Mouse (Mus musculus): Measurements from ENCODE around the gene Hist1h2bn. TPM values are rescaled to one million over a fixed set of nuclear protein-coding genes. Genes with fewer than 3 reads are reported as not detected.
"Not testable (repeated sequence)": the region's sequence is repeated elsewhere in the genome, so short reads cannot be mapped to it uniquely, and the experiment has no call there.

The Hist1h2bn gene
- polyA plus RNA-seq (2014; fragmentation: Nextera tagmentation; extraction: Ambion mirVana) = 3.5 and 4.1 TPM in 2 replicates

- Histone ChIP-seq H3K4me1 (ENCODE audit: control insufficient read depth, insufficient read depth, low read length) (peaks cover 12% of the 10 kb centered on the region), H3K27ac (replicated peaks; ENCODE audit: low read depth, low read length) (peak within 1 kb of the TSS; percentile 92), H3K4me2 (ENCODE audit: low read depth, low read length) (peak within 1 kb of the TSS; percentile 76), H3K9ac (ENCODE audit: low read depth, low read length) (peak within 1 kb of the TSS; percentile 70), H3K4me3 (ENCODE audit: low read depth, low read length) (peak within 1 kb of the TSS; percentile 44)
- H3K9me3 ChIP-seq (ENCODE audit: control insufficient read depth, low read length); H3K27me3 ChIP-seq (replicated peaks; ENCODE audit: control insufficient read depth, insufficient read depth, low read length); H3K36me3 ChIP-seq (ENCODE audit: control insufficient read depth, insufficient read depth, low read length): not testable (repeated sequence)
- ATAC-seq (ENCODE audit: low read depth) = peak; percentile 94
- peak; percentile 98 for DNase-seq (ENCODE audit: low spot score)
- 1% methylated on average over 14 of the region's 50 CpGs for WGBS
These were observed at the start of gene Hist1h2bn, which contains the start of gene Hist1h2ak for GRCm38 (mm10) chr13:21753524-21754285. Gene Hist1h2bn (plus strand): TSS chr13:21754123. Gene Hist1h2ak (minus strand): TSS chr13:21753827.

GRCm38 (mm10) chr13:21706669-21707068, 47.3 kb upstream of the Hist1h2bn start:
- H3K9ac ChIP-seq (ENCODE audit: low read depth, low read length) = no peak overlapping the region
- H3K4me3 ChIP-seq (ENCODE audit: low read depth, low read length) = no peak overlapping the region
- DNase-seq (ENCODE audit: low spot score) (no peak), ATAC-seq (ENCODE audit: low read depth) (no peak)
- H3K27ac ChIP-seq (replicated peaks; ENCODE audit: low read depth, low read length) = no peak overlapping the region
- no peaks in the 10 kb centered on the region for H3K4me1 ChIP-seq (ENCODE audit: control insufficient read depth, insufficient read depth, low read length)
- H3K27me3 ChIP-seq (replicated peaks; ENCODE audit: control insufficient read depth, insufficient read depth, low read length) = no peaks in the 10 kb centered on the region
- no peak overlapping the region for H3K4me2 ChIP-seq (ENCODE audit: low read depth, low read length)
- H3K36me3 ChIP-seq (ENCODE audit: control insufficient read depth, insufficient read depth, low read length) = no peaks in the 10 kb centered on the region
- 72% methylated on average over 4 of the region's 4 CpGs for WGBS
- no peaks in the 10 kb centered on the region for H3K9me3 ChIP-seq (ENCODE audit: control insufficient read depth, low read length)

GRCm38 (mm10) chr13:21710031-21710711, 43.8 kb upstream of the Hist1h2bn start:
- DNase-seq (ENCODE audit: low spot score) (peak; percentile 92), ATAC-seq (ENCODE audit: low read depth) (peak; percentile 80)
- Histone ChIP-seq H3K27me3 (replicated peaks; ENCODE audit: control insufficient read depth, insufficient read depth, low read length) (no peaks in the 10 kb centered on the region), H3K4me2 (ENCODE audit: low read depth, low read length) (peak overlapping the region; percentile 56), H3K4me1 (ENCODE audit: control insufficient read depth, insufficient read depth, low read length) (peaks cover 3% of the 10 kb centered on the region; the same call in 1 of the 2 replicates), H3K9me3 (ENCODE audit: control insufficient read depth, low read length) (no peaks in the 10 kb centered on the region), H3K9ac (ENCODE audit: low read depth, low read length) (peak overlapping the region; percentile 64), H3K36me3 (ENCODE audit: control insufficient read depth, insufficient read depth, low read length) (no peaks in the 10 kb centered on the region), H3K27ac (replicated peaks; ENCODE audit: low read depth, low read length) (peak overlapping the region; percentile 83), H3K4me3 (ENCODE audit: low read depth, low read length) (peak overlapping the region; percentile 55)
- under 1% methylated on average over 32 of the region's 32 CpGs for WGBS

GRCm38 (mm10) chr13:21710821-21711525, 43.0 kb upstream of the Hist1h2bn start:
- peak; percentile 81 for ATAC-seq (ENCODE audit: low read depth)
- peak overlapping the region; percentile 56 for H3K4me2 ChIP-seq (ENCODE audit: low read depth, low read length)
- peaks cover 6% of the 10 kb centered on the region; the same call in 1 of the 2 replicates for H3K4me1 ChIP-seq (ENCODE audit: control insufficient read depth, insufficient read depth, low read length)
- H3K27me3 ChIP-seq (replicated peaks; ENCODE audit: control insufficient read depth, insufficient read depth, low read length) = no peaks in the 10 kb centered on the region
- H3K9me3 ChIP-seq (ENCODE audit: control insufficient read depth, low read length) = no peaks in the 10 kb centered on the region
- H3K4me3 ChIP-seq (ENCODE audit: low read depth, low read length) = peak overlapping the region; percentile 55
- 3% methylated on average over 22 of the region's 22 CpGs for WGBS
- peak overlapping the region; percentile 44; the same call in 1 of the 2 replicates for H3K27ac ChIP-seq (replicated peaks; ENCODE audit: low read depth, low read length)
- H3K9ac ChIP-seq (ENCODE audit: low read depth, low read length) = peak overlapping the region; percentile 40
- H3K36me3 ChIP-seq (ENCODE audit: control insufficient read depth, insufficient read depth, low read length) = no peaks in the 10 kb centered on the region
- DNase-seq (ENCODE audit: low spot score) = peak; percentile 75

- ATAC-seq (ENCODE audit: low read depth) = no peak
- Histone ChIP-seq H3K36me3 (ENCODE audit: control insufficient read depth, insufficient read depth, low read length) (no peaks in the 10 kb centered on the region), H3K27ac (replicated peaks; ENCODE audit: low read depth, low read length) (no peak overlapping the region), H3K27me3 (replicated peaks; ENCODE audit: control insufficient read depth, insufficient read depth, low read length) (no peaks in the 10 kb centered on the region), H3K4me2 (ENCODE audit: low read depth, low read length) (peak overlapping the region; percentile 56), H3K4me3 (ENCODE audit: low read depth, low read length) (peak overlapping the region; percentile 55), H3K9ac (ENCODE audit: low read depth, low read length) (peak overlapping the region; percentile 40), H3K9me3 (ENCODE audit: control insufficient read depth, low read length) (no peaks in the 10 kb centered on the region), H3K4me1 (ENCODE audit: control insufficient read depth, insufficient read depth, low read length) (peaks cover 6% of the 10 kb centered on the region; the same call in 1 of the 2 replicates)
- no peak for DNase-seq (ENCODE audit: low spot score)
- WGBS = 17% methylated on average over 4 of the region's 4 CpGs
These were observed 42.2 kb upstream of the Hist1h2bn start for GRCm38 (mm10) chr13:21711698-21712097.

GRCm38 (mm10) chr13:21714725-21715124, 39.2 kb upstream of the Hist1h2bn start:
- peak overlapping the region; percentile 75 for H3K4me2 ChIP-seq (ENCODE audit: low read depth, low read length)
- no peaks in the 10 kb centered on the region for H3K27me3 ChIP-seq (replicated peaks; ENCODE audit: control insufficient read depth, insufficient read depth, low read length)
- ATAC-seq (ENCODE audit: low read depth) (no peak), DNase-seq (ENCODE audit: low spot score) (peak; percentile 79)
- no peaks in the 10 kb centered on the region for H3K9me3 ChIP-seq (ENCODE audit: control insufficient read depth, low read length)
- peak overlapping the region; percentile 48 for H3K4me3 ChIP-seq (ENCODE audit: low read depth, low read length)
- H3K9ac ChIP-seq (ENCODE audit: low read depth, low read length) = peak overlapping the region; percentile 72
- H3K4me1 ChIP-seq (ENCODE audit: control insufficient read depth, insufficient read depth, low read length) = peaks cover 18% of the 10 kb centered on the region
- peak overlapping the region; percentile 93; the same call in 1 of the 2 replicates for H3K27ac ChIP-seq (replicated peaks; ENCODE audit: low read depth, low read length)
- no peaks in the 10 kb centered on the region for H3K36me3 ChIP-seq (ENCODE audit: control insufficient read depth, insufficient read depth, low read length)
- WGBS = 1% methylated on average over 7 of the region's 7 CpGs

GRCm38 (mm10) chr13:21715131-21715863, 38.6 kb upstream of the Hist1h2bn start:
- no peak for DNase-seq (ENCODE audit: low spot score)
- WGBS = 2% methylated on average over 21 of the region's 22 CpGs
- Histone ChIP-seq H3K4me3 (ENCODE audit: low read depth, low read length) (peak overlapping the region; percentile 48), H3K27ac (replicated peaks; ENCODE audit: low read depth, low read length) (peak overlapping the region; percentile 93), H3K4me1 (ENCODE audit: control insufficient read depth, insufficient read depth, low read length) (peaks cover 18% of the 10 kb centered on the region), H3K4me2 (ENCODE audit: low read depth, low read length) (peak overlapping the region; percentile 75), H3K9ac (ENCODE audit: low read depth, low read length) (peak overlapping the region; percentile 72), H3K36me3 (ENCODE audit: control insufficient read depth, insufficient read depth, low read length) (no peaks in the 10 kb centered on the region), H3K27me3 (replicated peaks; ENCODE audit: control insufficient read depth, insufficient read depth, low read length) (no peaks in the 10 kb centered on the region), H3K9me3 (ENCODE audit: control insufficient read depth, low read length) (no peaks in the 10 kb centered on the region)
- no peak for ATAC-seq (ENCODE audit: low read depth)
